Mouse (Mus musculus) heart, postnatal 36 days (tissue): ENCODE measurements at regions not wholly inside any gene's neighbourhood (a gene's known extent, or its start where the extent isn't known, plus 50 kb on each side); places are given as distances from the start of the nearest gene placed in this dataset.

ENCODE experiments used
- DNase-seq, 2 experiments: peaks; one replicate each; pipeline ENCODE4 v3.0.0; 2021 to 2022
- intact Hi-C: fragments of 180-260 bp; cut with DNase I; formaldehyde crosslinking; loops from one replicate; pipeline ENCODE4 v1.15.1; 2025

GRCm38 (mm10) chr17:15990303-15990702, 159.5 kb upstream of the Rgmb start:
- intact Hi-C loops: no loop called here
- no peak for DNase-seq

DNA sequence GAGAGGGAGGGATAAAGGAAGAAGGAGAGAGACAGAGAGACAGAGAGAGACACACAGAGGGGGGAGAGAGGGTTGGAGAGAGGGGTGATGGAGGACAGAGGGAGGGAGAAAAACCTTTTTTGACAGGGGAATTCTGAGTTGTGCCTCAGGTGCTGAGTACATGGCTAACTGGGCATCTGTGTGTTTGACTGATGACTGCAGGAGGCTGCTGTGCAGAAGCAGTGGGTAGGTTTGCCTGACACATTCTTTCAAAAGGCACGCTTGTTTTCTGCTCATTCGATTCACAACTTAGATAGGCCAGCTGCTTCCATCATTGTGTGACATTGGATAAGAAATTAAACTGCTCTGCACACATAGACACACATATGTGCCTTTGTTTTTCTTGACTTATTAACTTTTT, 150.7 kb upstream of the Rgmb start:
- no peak for DNase-seq
- intact Hi-C loops: no loop called here

- no peak for DNase-seq
Observed at GRCm38 (mm10) chr17:15977374-15978031, 146.7 kb upstream of the Rgmb start.

GRCm38 (mm10) chr17:15971351-15971685, 140.5 kb upstream of the Rgmb start:
- DNase-seq: no peak
- intact Hi-C loops: no loop called here

More at GRCm38 (mm10) chr17:15977374-15978031, 146.7 kb upstream of the Rgmb start:
- intact Hi-C loops: no loop called here

DNA sequence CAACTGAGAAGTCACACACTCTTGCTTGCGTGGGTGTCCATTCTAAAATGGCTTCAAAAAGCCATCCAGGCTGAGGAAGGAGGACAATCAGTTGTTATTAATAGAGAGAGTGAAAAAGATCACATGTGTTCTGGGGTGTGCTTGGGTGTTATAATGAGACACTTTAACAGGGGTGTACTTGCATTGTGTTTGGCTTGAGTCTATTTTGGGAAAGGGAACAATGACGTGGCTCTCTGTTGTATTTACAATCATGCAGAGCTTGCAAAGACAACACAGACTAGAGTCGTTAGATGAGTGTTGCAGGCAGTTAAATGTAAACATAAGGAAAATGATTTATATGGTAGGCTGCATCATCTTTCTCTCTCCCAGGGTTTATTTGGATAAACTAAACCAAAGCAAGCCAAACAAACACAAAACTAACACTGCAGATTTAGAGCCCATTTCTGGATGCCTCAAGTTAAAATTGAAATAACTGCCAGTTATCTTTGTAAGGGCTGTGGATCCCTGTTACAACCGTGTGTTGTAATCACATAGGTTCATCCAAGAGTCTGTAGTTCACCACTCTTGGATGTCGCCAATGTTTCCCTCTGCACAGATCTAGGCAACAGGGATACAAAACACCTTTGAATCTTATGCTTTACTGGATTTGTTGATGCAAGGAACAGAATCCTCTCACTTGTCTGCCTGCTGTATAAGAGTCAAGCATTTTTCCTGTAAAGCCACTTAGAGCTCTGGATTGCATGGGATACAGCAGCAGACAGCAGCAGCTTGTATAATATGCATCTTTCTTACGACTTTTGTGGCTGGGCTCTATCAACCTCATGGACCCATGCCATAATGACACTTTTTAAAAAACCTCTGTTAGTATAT, 139.9 kb upstream of the Rgmb start:
- intact Hi-C loops: no loop called here
- no peak for DNase-seq

DNA sequence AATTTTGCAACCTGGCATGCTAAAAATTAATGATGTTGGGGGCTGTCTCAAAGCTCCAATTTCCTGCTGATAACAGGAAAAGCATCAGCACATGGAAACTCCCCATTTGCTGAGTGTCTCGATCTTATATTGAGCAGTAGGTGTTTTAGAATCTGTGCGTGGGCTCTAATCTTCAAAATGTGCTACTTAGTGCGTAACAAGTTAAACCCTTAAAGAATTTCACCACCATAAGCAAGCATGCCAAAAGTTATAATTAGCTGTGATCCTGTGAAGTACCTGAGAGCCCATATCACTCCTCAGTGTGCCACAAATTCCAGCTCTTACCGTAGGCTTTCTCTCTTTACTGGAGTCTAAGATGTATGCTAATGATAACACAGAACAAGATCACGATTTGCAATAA, 137.5 kb upstream of the Rgmb start:
- intact Hi-C loops: loop anchor here (10.0 kb wide), 1 partner anchor 164 kb away; no protein-coding TSS in a partner anchor
- no peak for DNase-seq

- intact Hi-C loops: loop anchor here (10.0 kb wide), 1 partner anchor 479 kb away; no protein-coding TSS in a partner anchor
- no peak for DNase-seq
Observed at GRCm38 (mm10) chr17:15955656-15956055, 124.8 kb upstream of the Rgmb start.

DNA sequence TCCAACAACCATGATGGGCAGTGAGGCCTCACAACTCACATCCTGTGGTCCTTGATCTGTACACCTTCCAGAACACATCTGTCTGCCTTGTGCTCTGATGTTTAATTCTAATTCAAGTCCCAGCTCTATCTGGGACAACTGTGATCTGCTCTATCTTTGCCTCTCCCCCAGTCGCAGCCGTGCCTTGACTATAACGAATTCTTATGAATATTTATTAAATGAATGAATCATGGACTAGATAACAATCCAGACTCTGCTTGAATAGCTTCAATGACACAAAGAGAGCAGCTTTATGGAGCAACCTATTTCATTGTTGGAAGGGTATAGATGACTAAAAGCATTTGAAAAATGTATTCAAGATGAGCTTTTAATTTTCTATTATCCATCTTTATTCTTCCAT, 120.8 kb upstream of the Rgmb start:
- intact Hi-C loops: loop anchor here (10.0 kb wide), 1 partner anchor 483 kb away; no protein-coding TSS in a partner anchor
- no peak for DNase-seq

- intact Hi-C loops: loop anchor here (10.0 kb wide), 1 partner anchor 485 kb away; no protein-coding TSS in a partner anchor
- DNase-seq: no peak
Observed at GRCm38 (mm10) chr17:15949753-15950152, 118.9 kb upstream of the Rgmb start.

DNA sequence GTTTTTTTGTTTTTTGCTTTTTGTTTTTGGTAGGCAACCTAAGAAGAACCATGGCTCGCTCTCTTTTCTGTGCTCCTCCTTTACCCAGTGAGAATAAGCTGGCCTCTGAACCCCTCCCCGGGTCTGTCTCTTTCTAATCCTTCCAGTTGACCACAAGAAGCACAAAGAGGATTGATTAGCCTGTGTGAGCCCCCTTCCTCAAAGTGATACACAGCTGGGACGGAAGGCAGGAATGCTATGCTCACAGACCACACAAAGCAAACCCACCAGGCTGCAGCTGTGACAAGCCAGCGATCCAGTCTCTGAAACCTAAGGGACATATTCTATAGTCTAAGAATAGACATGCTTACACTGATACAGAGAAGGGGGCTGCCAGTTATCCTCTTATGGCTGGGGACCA, 111.5 kb upstream of the Rgmb start:
- no peak for DNase-seq
- intact Hi-C loops: no loop called here

- intact Hi-C loops: no loop called here
- DNase-seq: no peak
Observed at GRCm38 (mm10) chr17:15918609-15919008, 87.8 kb upstream of the Rgmb start.

DNA sequence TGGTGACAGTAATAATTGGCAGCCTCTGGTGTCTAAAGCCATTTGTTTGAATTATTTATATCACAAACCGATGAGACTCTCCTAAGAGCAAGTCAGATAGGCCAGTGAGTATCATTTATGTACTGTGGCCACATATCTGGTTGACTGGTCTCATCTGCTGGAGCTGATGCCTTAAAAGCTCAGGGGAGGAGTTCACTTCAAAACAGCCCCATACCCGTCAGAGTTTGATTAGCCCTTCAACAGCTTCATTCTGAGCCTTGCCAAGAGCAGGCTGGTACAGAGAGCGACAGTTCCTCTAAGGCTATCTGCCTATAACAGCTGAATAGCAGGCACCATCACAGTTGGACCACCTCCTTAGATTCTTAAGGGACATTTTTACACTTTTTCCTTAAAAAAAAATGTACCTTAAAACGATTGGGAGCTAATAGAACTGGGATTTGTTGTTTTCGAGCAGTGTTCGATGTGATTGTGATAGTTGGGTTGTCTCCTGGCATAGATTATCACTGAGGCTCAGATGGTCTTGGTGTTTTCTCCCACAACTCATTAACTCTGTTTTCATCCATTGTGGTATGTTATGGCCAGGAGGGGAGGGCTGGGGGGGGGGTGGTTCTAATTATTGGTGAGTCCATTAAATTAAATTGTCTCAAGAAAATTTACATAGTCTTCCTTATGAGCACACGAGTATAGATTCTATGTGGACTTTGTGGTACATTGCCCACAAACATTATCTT, 68.0 kb upstream of the Rgmb start:
- intact Hi-C loops: no loop called here
- no peak for DNase-seq

DNA sequence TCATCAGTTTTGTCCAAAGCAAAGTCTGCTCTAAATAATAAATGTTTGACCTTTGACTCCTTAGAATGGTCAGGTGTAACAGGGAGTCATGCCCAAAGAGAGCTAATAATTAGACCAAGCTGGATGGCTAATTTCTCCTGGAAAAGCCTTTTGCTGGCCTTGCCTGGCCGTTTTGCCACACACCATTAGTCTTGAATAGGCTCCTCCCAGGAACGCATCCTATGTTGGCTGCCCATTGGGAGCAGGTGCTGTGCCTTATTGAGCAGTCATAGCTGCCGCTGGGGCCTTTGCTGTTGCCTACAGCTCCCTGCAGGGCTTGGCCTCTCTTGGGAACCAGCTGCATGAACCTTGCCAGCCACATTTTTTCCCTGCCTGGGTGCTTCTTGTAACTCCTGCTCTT, 65.1 kb upstream of the Rgmb start:
- intact Hi-C loops: no loop called here
- no peak for DNase-seq

- no peak for DNase-seq
- intact Hi-C loops: no loop called here
Observed at GRCm38 (mm10) chr17:15891896-15892675, 61.2 kb upstream of the Rgmb start.

DNA sequence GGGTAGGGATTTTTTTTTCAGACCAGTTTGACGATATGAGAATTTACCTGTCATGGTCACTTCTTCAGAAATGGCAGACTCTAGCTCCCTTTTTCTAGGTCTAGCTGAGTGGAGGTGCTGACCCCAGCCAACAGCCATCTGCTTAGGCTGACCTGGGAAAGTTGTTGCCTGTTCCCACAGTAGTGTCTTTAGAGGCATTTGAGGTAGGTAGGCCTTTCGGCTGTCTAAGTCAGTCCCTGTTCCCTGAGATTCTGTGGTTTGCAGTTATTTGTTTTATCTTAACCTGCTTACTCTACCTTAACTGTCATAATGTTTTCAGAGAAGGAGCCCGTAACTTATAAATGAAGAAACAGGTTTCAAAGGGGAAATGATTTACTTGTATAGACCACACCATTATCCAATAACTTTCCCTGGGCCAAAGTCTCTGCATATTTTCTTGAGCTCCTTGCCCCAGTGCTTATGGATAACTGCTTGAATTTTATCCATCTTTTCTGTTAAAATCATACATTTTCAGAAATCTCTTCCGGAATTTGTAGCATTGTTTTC, 59.8 kb upstream of the Rgmb start:
- intact Hi-C loops: no loop called here
- DNase-seq: no peak

GRCm38 (mm10) chr17:15882803-15883202, 52.0 kb upstream of the Rgmb start:
- intact Hi-C loops: no loop called here
- DNase-seq: no peak

- no peak for DNase-seq
- intact Hi-C loops: no loop called here
Observed at GRCm38 (mm10) chr17:15882245-15882644, 51.4 kb upstream of the Rgmb start.
